Mouse (Mus musculus) spleen, adult 18-20 months (tissue): ENCODE measurements at regions not wholly inside any gene's neighbourhood (a gene's known extent, or its start where the extent isn't known, plus 50 kb on each side); places are given as distances from the start of the nearest gene placed in this dataset.

Source experiments
- DNase-seq, 2 experiments: peaks; one replicate each; pipeline ENCODE4 v3.0.0; 2022; ENCODE audit warnings: mixed read lengths in 2 of 2

- DNase-seq = no peak
Measured at GRCm38 (mm10) chr3:148429012-148429865, 561.1 kb downstream of the Adgrl2 start.

- DNase-seq = no peak
Measured at GRCm38 (mm10) chr3:148424089-148424488, 566.3 kb downstream of the Adgrl2 start.

DNA sequence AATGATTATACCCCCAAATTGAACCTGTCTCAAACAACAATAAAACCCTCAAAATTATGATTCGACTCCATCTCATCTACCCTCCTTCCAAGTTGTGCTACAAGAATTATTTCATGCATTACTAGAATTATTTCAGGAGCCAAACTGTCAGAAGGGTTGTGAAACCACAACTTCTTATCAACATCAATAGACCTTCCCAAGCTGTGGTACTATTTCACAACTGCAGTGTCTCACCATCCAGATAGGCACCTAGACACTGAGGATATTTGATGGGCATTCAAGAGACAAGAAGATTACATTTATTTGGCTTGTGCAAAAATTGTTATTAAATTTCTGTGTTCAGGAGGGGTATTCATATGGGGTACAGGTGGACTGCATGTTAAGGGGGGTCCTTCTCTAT lies 567.0 kb downstream of the Adgrl2 start:
- DNase-seq = no peak

GRCm38 (mm10) chr3:148422720-148423119 lies 567.6 kb downstream of the Adgrl2 start:
- no peak for DNase-seq

GRCm38 (mm10) chr3:148422205-148422604 lies 568.1 kb downstream of the Adgrl2 start:
- DNase-seq = no peak

DNA sequence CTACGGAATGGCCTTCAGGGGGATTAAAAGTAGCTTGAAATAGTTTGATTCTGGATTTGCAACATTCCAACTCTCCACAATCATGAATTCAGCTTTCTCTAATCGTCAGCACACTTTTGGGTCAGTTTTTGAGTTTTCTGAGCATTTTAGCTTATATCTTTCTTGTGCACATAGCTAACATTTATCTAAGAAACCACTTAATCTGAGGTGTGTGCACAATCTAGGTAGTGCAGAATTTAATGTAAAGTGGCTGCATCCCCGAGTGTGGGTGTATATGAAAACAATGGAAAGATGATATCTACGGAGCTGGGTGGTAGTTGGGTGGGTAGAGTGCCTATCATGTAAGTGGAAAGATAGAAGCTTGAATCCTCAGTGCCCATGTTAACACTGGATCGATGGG lies 570.1 kb downstream of the Adgrl2 start:
- no peak for DNase-seq

- DNase-seq = no peak
Measured at GRCm38 (mm10) chr3:148419462-148420074, 570.8 kb downstream of the Adgrl2 start.

GRCm38 (mm10) chr3:148418067-148418466 lies 572.3 kb downstream of the Adgrl2 start:
- no peak for DNase-seq

DNA sequence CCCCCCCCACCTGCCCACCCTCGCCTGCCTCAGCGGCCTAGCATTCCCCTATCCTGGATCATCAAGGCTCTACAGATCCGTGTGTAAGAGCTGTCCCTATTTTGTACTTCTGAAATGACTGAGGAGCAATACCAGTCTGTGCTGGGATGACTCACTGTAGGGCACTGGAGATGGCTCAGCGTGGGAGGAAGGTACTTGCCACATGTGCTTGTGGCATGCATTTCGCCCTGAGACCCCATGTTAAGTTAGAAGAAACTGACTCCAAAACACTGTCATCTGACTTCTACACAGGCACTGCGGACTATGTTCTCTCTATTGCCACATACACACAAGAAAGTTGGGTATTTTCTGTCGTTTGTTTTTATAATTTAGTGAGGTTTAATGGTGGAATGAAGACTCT lies 574.9 kb downstream of the Adgrl2 start:
- no peak for DNase-seq

DNA sequence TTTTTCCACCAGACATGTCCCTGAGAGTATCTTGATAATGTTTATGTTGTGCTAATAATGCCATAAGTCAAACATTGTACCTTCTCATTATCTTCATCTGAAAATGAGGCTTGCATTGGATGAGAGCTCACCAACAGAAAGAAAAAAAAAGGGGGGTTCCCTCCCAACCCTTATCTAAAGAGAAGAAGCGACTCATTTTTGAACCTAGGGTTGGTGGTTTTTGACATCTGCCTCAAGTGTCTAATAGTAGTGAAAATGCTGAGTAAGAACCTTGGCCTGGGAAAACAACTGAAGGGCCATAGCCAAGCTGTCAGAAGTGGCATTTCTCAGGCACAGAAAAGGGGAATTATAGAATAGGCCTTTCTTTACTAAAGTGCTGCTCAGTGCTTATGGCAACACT lies 577.3 kb downstream of the Adgrl2 start:
- DNase-seq = no peak

- DNase-seq = no peak
Measured at GRCm38 (mm10) chr3:148412191-148412590, 578.2 kb downstream of the Adgrl2 start.

GRCm38 (mm10) chr3:148398349-148398748 lies 592.0 kb downstream of the Adgrl2 start:
- no peak for DNase-seq

GRCm38 (mm10) chr3:148387550-148387949 lies 602.8 kb downstream of the Adgrl2 start:
- DNase-seq = no peak

- no peak for DNase-seq
Measured at GRCm38 (mm10) chr3:148385712-148386111, 604.6 kb downstream of the Adgrl2 start.

- no peak for DNase-seq
Measured at GRCm38 (mm10) chr3:148381057-148381456, 609.3 kb downstream of the Adgrl2 start.

DNA sequence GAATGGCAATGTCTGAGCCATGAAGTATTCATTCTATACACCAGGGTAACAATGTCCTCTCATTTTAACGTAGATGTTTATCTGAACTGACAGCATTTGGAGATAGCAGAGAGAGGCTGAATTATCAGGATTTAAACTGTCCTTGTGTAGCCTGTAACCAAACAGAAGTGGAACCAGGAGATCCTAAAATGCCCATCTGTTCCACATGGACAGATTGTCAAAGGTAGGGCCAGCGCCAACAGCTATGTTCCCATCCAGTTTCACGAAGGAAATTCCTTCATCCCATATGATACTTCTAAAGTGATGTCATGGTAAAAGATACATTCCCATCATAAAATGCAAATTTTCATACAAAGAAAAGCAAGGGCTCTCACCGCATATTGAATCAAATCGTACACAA lies 627.0 kb downstream of the Adgrl2 start:
- DNase-seq = no peak

GRCm38 (mm10) chr3:148362453-148362864 lies 627.9 kb downstream of the Adgrl2 start:
- no peak for DNase-seq

GRCm38 (mm10) chr3:148343633-148344361 lies 646.6 kb downstream of the Adgrl2 start:
- peak; percentile 6 for DNase-seq

DNA sequence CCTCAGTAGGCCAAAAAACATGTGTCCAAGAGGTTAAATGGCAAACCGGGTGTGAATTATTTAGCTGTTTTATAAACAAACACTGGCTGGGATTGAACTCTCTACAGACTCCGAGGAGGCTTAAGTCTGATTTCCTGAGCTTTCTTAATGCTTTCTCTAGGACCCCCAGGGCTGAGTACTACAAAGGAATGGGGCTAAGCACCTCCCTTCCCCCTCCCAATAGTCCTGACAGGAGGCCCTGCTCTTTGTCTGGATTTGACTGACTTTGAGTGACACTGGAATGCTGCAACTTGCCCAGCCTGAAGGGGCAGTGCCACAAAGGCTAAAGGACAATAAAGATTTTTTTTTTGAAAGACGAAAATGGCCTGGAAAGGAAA lies 647.1 kb downstream of the Adgrl2 start:
- DNase-seq = no peak

DNA sequence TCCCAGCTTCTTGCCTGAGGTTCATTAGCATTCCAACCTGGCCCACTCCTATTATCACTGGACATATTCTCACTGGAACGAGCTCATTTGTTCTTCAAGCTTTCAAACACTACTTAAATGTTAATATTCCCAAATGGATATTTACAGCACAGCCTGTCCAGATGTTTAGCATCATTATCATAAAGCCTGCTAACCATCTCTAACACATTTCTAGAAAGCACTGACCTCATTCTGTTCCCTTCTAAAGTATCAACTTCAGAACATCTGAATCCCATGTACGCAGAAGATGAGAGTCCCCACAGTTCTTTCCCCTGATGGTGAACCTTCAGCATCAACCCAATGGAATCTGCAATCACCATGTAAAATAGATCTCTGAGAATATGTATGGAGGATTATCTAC lies 651.1 kb downstream of the Adgrl2 start:
- DNase-seq = no peak

GRCm38 (mm10) chr3:148336640-148337039 lies 653.7 kb downstream of the Adgrl2 start:
- DNase-seq = no peak

DNA sequence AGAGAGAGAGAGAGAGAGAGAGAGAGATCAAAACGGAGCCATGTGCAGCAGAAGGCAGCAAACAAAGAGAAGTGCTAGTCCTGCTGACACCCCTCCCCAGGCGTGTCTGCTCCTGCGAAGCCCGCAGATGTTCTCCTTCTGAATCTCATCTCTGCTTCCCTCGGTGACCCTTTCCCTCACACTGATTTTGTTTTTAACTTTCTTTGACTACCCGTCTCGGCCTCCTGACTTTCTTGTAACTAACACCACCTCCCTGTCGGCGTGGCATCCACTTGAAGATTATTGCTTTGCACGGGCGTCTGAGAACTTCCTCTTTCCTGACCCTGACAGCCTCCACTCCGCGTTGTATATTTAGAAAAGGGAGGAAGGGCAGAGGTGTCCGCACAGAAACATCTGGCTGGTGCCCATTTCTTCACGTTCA lies 654.3 kb downstream of the Adgrl2 start:
- no peak for DNase-seq

DNA sequence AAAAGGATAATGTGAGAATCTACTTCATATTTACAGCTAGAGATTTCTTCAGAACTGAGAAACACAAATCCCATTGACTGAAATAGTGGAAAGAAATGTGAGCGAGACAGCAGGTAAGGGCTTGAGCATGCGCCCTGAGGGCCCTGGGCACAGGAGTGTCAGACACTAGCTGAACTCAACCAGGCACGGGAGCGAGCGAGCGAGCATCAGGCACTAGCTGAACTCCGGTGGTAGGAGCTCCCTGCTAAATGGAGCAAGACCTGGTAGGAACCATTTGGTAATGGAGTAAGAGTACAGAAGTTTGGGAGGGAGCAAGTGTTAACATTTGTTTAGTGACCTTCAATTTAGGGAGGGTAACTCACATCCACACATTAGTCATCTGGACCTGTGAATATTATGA lies 654.7 kb downstream of the Adgrl2 start:
- DNase-seq = no peak
